Mouse (Mus musculus): ENCODE measurements around the gene Hipk1. TPM values are rescaled to one million over a fixed set of nuclear protein-coding genes. Genes with fewer than 3 reads are reported as not detected.

The Hipk1 gene
- polyA plus RNA-seq, 1 experiment from 2014 or later, result 12.2 TPM

- WGBS (ENCODE audit: insufficient replicate concordance), result 90% methylated on average over 2 of the region's 2 CpGs
- Histone ChIP-seq H3K27me3 (ENCODE audit: control insufficient read depth, insufficient read depth, low read length) (no peaks in the 10 kb centered on the region), H3K4me3 (ENCODE audit: low read depth, low read length) (no peak overlapping the region), H3K27ac (ENCODE audit: low read depth, low read length) (no peak overlapping the region), H3K4me2 (no peak overlapping the region), H3K4me1 (ENCODE audit: control insufficient read depth, insufficient read depth, low read length) (peaks cover 4% of the 10 kb centered on the region; the same call in 1 of the 2 replicates), H3K36me3 (ENCODE audit: control insufficient read depth, insufficient read depth, low read length) (peaks cover 16% of the 10 kb centered on the region), H3K9me3 (replicated peaks; ENCODE audit: control insufficient read depth, low read length) (no peaks in the 10 kb centered on the region), H3K9ac (ENCODE audit: low read depth, low read length) (no peak overlapping the region)
- no peak for ATAC-seq (replicated peaks; ENCODE audit: insufficient number of reproducible peaks, low FRiP score, low TSS enrichment)
Measured at GRCm38 (mm10) chr3:103756920-103757319, 34.4 kb downstream of the Hipk1 start.

- Histone ChIP-seq H3K36me3 (ENCODE audit: control insufficient read depth, insufficient read depth, low read length) (peaks cover 15% of the 10 kb centered on the region), H3K4me3 (ENCODE audit: low read depth, low read length) (no peak overlapping the region), H3K4me1 (ENCODE audit: control insufficient read depth, insufficient read depth, low read length) (peaks cover 4% of the 10 kb centered on the region; the same call in 1 of the 2 replicates), H3K9me3 (replicated peaks; ENCODE audit: control insufficient read depth, low read length) (no peaks in the 10 kb centered on the region), H3K27ac (ENCODE audit: low read depth, low read length) (no peak overlapping the region), H3K27me3 (ENCODE audit: control insufficient read depth, insufficient read depth, low read length) (no peaks in the 10 kb centered on the region), H3K4me2 (no peak overlapping the region), H3K9ac (ENCODE audit: low read depth, low read length) (no peak overlapping the region)
- 30% methylated on average over 3 of the region's 3 CpGs for WGBS (ENCODE audit: insufficient replicate concordance)
- ATAC-seq (replicated peaks; ENCODE audit: insufficient number of reproducible peaks, low FRiP score, low TSS enrichment), result no peak
Measured at GRCm38 (mm10) chr3:103755351-103755750, 36.0 kb downstream of the Hipk1 start.

GRCm38 (mm10) chr3:103751558-103751957, 39.8 kb downstream of the Hipk1 start:
- Histone ChIP-seq H3K9ac (ENCODE audit: low read depth, low read length) (no peak overlapping the region), H3K9me3 (replicated peaks; ENCODE audit: control insufficient read depth, low read length) (no peaks in the 10 kb centered on the region), H3K27me3 (ENCODE audit: control insufficient read depth, insufficient read depth, low read length) (no peaks in the 10 kb centered on the region), H3K4me3 (ENCODE audit: low read depth, low read length) (no peak overlapping the region), H3K4me2 (no peak overlapping the region), H3K36me3 (ENCODE audit: control insufficient read depth, insufficient read depth, low read length) (peaks cover 25% of the 10 kb centered on the region), H3K27ac (ENCODE audit: low read depth, low read length) (no peak overlapping the region), H3K4me1 (ENCODE audit: control insufficient read depth, insufficient read depth, low read length) (peaks cover 4% of the 10 kb centered on the region; the same call in 1 of the 2 replicates)
- WGBS (ENCODE audit: insufficient replicate concordance), result 86% methylated on average over 2 of the region's 2 CpGs
- ATAC-seq (replicated peaks; ENCODE audit: insufficient number of reproducible peaks, low FRiP score, low TSS enrichment), result no peak

GRCm38 (mm10) chr3:103746711-103747110, 44.7 kb downstream of the Hipk1 start:
- H3K27me3 ChIP-seq (ENCODE audit: control insufficient read depth, insufficient read depth, low read length), result no peaks in the 10 kb centered on the region
- peaks cover 44% of the 10 kb centered on the region for H3K36me3 ChIP-seq (ENCODE audit: control insufficient read depth, insufficient read depth, low read length)
- peaks cover 6% of the 10 kb centered on the region; the same call in 1 of the 2 replicates for H3K4me1 ChIP-seq (ENCODE audit: control insufficient read depth, insufficient read depth, low read length)
- no peak overlapping the region for H3K4me2 ChIP-seq
- no peak overlapping the region for H3K4me3 ChIP-seq (ENCODE audit: low read depth, low read length)
- no peak overlapping the region for H3K27ac ChIP-seq (ENCODE audit: low read depth, low read length)
- no peaks in the 10 kb centered on the region for H3K9me3 ChIP-seq (replicated peaks; ENCODE audit: control insufficient read depth, low read length)
- no peak for ATAC-seq (replicated peaks; ENCODE audit: insufficient number of reproducible peaks, low FRiP score, low TSS enrichment)
- 87% methylated on average over 5 of the region's 5 CpGs for WGBS (ENCODE audit: insufficient replicate concordance)
- H3K9ac ChIP-seq (ENCODE audit: low read depth, low read length), result no peak overlapping the region

GRCm38 (mm10) chr3:103745001-103745770, 46.2 kb downstream of the Hipk1 start:
- WGBS (ENCODE audit: insufficient replicate concordance), result 86% methylated on average over 14 of the region's 14 CpGs
- H3K9ac ChIP-seq (ENCODE audit: low read depth, low read length), result no peak overlapping the region
- no peak overlapping the region for H3K4me3 ChIP-seq (ENCODE audit: low read depth, low read length)
- H3K9me3 ChIP-seq (replicated peaks; ENCODE audit: control insufficient read depth, low read length), result no peaks in the 10 kb centered on the region
- H3K27me3 ChIP-seq (ENCODE audit: control insufficient read depth, insufficient read depth, low read length), result no peaks in the 10 kb centered on the region
- no peak for ATAC-seq (replicated peaks; ENCODE audit: insufficient number of reproducible peaks, low FRiP score, low TSS enrichment)
- no peak overlapping the region for H3K27ac ChIP-seq (ENCODE audit: low read depth, low read length)
- H3K4me1 ChIP-seq (ENCODE audit: control insufficient read depth, insufficient read depth, low read length), result peaks cover 6% of the 10 kb centered on the region; the same call in 1 of the 2 replicates
- no peak overlapping the region for H3K4me2 ChIP-seq
- H3K36me3 ChIP-seq (ENCODE audit: control insufficient read depth, insufficient read depth, low read length), result peaks cover 43% of the 10 kb centered on the region

GRCm38 (mm10) chr3:103743208-103743607, 48.2 kb downstream of the Hipk1 start:
- Histone ChIP-seq H3K9me3 (replicated peaks; ENCODE audit: control insufficient read depth, low read length) (no peaks in the 10 kb centered on the region), H3K27ac (ENCODE audit: low read depth, low read length) (no peak overlapping the region), H3K9ac (ENCODE audit: low read depth, low read length) (no peak overlapping the region), H3K4me3 (ENCODE audit: low read depth, low read length) (no peak overlapping the region), H3K27me3 (ENCODE audit: control insufficient read depth, insufficient read depth, low read length) (no peaks in the 10 kb centered on the region), H3K4me1 (ENCODE audit: control insufficient read depth, insufficient read depth, low read length) (peaks cover 6% of the 10 kb centered on the region), H3K4me2 (no peak overlapping the region), H3K36me3 (ENCODE audit: control insufficient read depth, insufficient read depth, low read length) (peaks cover 29% of the 10 kb centered on the region)
- no peak for ATAC-seq (replicated peaks; ENCODE audit: insufficient number of reproducible peaks, low FRiP score, low TSS enrichment)
- 84% methylated on average over 6 of the region's 6 CpGs for WGBS (ENCODE audit: insufficient replicate concordance)

- Histone ChIP-seq H3K27ac (ENCODE audit: low read depth, low read length) (no peak overlapping the region), H3K9ac (ENCODE audit: low read depth, low read length) (no peak overlapping the region), H3K4me1 (ENCODE audit: control insufficient read depth, insufficient read depth, low read length) (peaks cover 23% of the 10 kb centered on the region), H3K4me3 (ENCODE audit: low read depth, low read length) (no peak overlapping the region), H3K27me3 (ENCODE audit: control insufficient read depth, insufficient read depth, low read length) (no peaks in the 10 kb centered on the region), H3K36me3 (ENCODE audit: control insufficient read depth, insufficient read depth, low read length) (peaks cover 20% of the 10 kb centered on the region), H3K9me3 (replicated peaks; ENCODE audit: control insufficient read depth, low read length) (no peaks in the 10 kb centered on the region), H3K4me2 (no peak overlapping the region)
- WGBS (ENCODE audit: insufficient replicate concordance), result 59% methylated on average over 5 of the region's 5 CpGs
- no peak for ATAC-seq (replicated peaks; ENCODE audit: insufficient number of reproducible peaks, low FRiP score, low TSS enrichment)
Measured at GRCm38 (mm10) chr3:103740342-103740741, 51.0 kb downstream of the Hipk1 start.

GRCm38 (mm10) chr3:103739329-103739728, 52.0 kb downstream of the Hipk1 start, which contains the start of gene Gm10964:
Gene Gm10964 (plus strand): TSS chr3:103739366.
- peak within 1 kb of the TSS; percentile 68 for H3K4me2 ChIP-seq
- H3K9me3 ChIP-seq (replicated peaks; ENCODE audit: control insufficient read depth, low read length), result no peaks in the 10 kb centered on the region
- H3K27ac ChIP-seq (ENCODE audit: low read depth, low read length), result peak within 1 kb of the TSS; percentile 97
- peaks cover 33% of the 10 kb centered on the region for H3K4me1 ChIP-seq (ENCODE audit: control insufficient read depth, insufficient read depth, low read length)
- peaks cover 13% of the 10 kb centered on the region for H3K36me3 ChIP-seq (ENCODE audit: control insufficient read depth, insufficient read depth, low read length)
- 81% methylated on average over 1 of the region's 1 CpGs for WGBS (ENCODE audit: insufficient replicate concordance)
- peak within 1 kb of the TSS; percentile 69 for H3K9ac ChIP-seq (ENCODE audit: low read depth, low read length)
- no peaks in the 10 kb centered on the region for H3K27me3 ChIP-seq (ENCODE audit: control insufficient read depth, insufficient read depth, low read length)
- H3K4me3 ChIP-seq (ENCODE audit: low read depth, low read length), result peak within 1 kb of the TSS; percentile 24
- no peak for ATAC-seq (replicated peaks; ENCODE audit: insufficient number of reproducible peaks, low FRiP score, low TSS enrichment)
